Mouse (Mus musculus): ENCODE measurements around the gene Erich6. TPM values are rescaled to one million over a fixed set of nuclear protein-coding genes. Genes with fewer than 3 reads are reported as not detected.

Gene Erich6
- polyA plus RNA-seq, 1 experiment from 2014 or later: 0.06 TPM

DNA sequence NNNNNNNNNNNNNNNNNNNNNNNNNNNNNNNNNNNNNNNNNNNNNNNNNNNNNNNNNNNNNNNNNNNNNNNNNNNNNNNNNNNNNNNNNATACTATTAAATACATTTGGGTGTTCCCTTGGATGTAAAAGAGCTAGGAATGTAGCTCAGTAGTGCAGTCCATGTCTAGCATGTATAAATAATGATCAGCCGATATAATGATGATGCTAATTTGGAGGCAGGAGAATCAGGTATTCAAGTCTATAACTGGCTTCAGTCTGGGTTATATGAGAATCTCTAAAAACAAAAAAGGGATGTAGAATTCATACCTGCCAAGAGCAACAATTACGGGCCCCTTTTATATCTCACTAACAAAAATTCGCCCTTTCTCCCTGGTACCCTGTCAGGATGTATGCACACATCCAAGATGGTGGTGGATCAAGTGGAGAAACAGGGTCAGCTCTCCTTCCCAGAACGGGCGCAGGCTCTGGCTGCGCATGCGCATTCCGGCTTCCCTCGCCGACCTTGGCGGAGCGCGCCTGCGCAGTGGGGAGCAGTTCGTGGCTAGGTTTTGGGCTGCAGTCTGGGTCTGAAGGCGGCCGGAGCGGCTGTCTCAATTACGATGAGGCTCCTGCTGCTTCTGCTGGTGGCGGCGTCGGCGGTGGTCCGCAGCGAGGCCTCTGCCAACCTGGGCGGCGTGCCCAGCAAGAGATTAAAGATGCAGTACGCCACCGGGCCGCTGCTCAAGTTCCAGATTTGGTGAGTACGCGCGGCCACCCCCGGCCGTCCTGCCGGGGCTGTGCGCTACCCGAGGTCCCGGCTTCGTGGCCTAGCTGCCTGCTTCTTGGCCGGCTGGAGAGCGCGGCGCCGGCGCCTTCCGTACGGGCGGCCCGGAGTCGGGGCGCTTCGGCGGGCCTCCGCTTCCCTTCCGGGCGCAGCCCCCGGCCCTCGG, 60.6 kb downstream of the Erich6 start, which contains the start of gene Selenot:
Selenot (plus strand) TSS at position 500 of the 930 bp plus-strand sequence.
- Histone ChIP-seq H3K27me3 (ENCODE audit: insufficient read depth, poor library complexity, severe bottlenecking) (no peaks in the 10 kb centered on the region), H3K9me3 (no peaks in the 10 kb centered on the region), H3K27ac (peak within 1 kb of the TSS; percentile 98), H3K4me1 (no peaks in the 10 kb centered on the region), H3K36me3 (peaks cover 17% of the 10 kb centered on the region), H3K4me3 (peak within 1 kb of the TSS; percentile 88)
- DNase-seq (ENCODE audit: low spot score): peak; percentile 96
- 2% methylated on average over 59 of the region's 59 CpGs for WGBS

DNA sequence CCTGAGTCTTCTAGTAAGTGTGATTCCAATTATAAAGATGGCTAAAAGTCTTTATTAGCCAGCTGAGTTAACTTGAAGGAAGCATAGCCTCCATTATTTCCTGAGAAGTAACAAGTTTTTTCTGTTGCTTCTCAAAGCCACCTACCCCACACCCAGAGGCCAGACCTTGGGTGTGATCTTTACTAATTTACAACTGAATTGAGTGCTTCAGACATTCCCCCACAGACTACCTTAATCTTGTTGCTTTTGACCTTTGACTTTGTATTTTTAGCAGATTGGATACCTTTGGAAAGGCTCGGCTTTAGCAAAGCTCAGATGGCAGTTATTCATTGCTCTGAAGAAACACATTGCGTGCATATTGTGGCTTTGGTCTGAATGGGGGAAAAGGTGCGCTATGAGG, 66.2 kb downstream of the Erich6 start:
- no peak for DNase-seq (ENCODE audit: low spot score)
- 84% methylated on average over 3 of the region's 3 CpGs for WGBS
- H3K4me3 ChIP-seq: no peak overlapping the region
- no peak overlapping the region for H3K27ac ChIP-seq
- no peaks in the 10 kb centered on the region for H3K4me1 ChIP-seq
- no peaks in the 10 kb centered on the region for H3K27me3 ChIP-seq (ENCODE audit: insufficient read depth, poor library complexity, severe bottlenecking)
- no peaks in the 10 kb centered on the region; the same call in 1 of the 2 replicates for H3K9me3 ChIP-seq
- no peaks in the 10 kb centered on the region for H3K36me3 ChIP-seq

Other genes with a start within 250 kb of the Erich6 start
- 12.2 and 13.3 TPM in 2 replicates for gene Tsc22d2, start 222.5 kb downstream of the Erich6 start, polyA plus RNA-seq (2016; fragmentation: Nextera tagmentation; extraction: Ambion mirVana)
- 45.2 and 47.5 TPM in 2 replicates for gene Eif2a, start 111.4 kb downstream of the Erich6 start, polyA plus RNA-seq (2016; fragmentation: Nextera tagmentation; extraction: Ambion mirVana)
- 121 and 141 TPM in 2 replicates for gene Serp1, start 111.3 kb downstream of the Erich6 start, polyA plus RNA-seq (2016; fragmentation: Nextera tagmentation; extraction: Ambion mirVana)
- gene Selenot, start 60.6 kb downstream of the Erich6 start, polyA plus RNA-seq (2016; fragmentation: Nextera tagmentation; extraction: Ambion mirVana): 15.5 and 17.1 TPM in 2 replicates
- 4.8 and 6.6 TPM in 2 replicates for gene Siah2, start 55.2 kb upstream of the Erich6 start, polyA plus RNA-seq (2016; fragmentation: Nextera tagmentation; extraction: Ambion mirVana)
- not detected in 2 replicates for gene Mindy4b-ps, start 185.1 kb upstream of the Erich6 start, polyA plus RNA-seq (2016; fragmentation: Nextera tagmentation; extraction: Ambion mirVana)
- gene Clrn1, start 248.1 kb upstream of the Erich6 start, polyA plus RNA-seq (2016; fragmentation: Nextera tagmentation; extraction: Ambion mirVana): 0.08 and 0.11 TPM in 2 replicates